In genomic region chr4:100101066-100101820, GRCm38 (mm10) we compare ENCODE assay signal across 13 mouse cellular contexts. TPM values are rescaled to one million over a fixed set of nuclear protein-coding genes. Genes with fewer than 3 reads are reported as not detected.
A peak's percentile ranks its signal among the peaks of the same experiment; 100 is the strongest.
DNase-seq lines count a peak whose midpoint lies in the region; ATAC-seq and TF ChIP-seq lines count a peak whose summit lies in the region.
"Had no signal": no experiment of that assay in that cellular context is flagged by ENCODE, and none has a peak within 500 bp of the region (broad histone marks: within the 10 kb centered on the region; RNA-seq: fewer than 3 reads in every experiment).

No protein-coding gene starts in this region.

- H3K27ac ChIP-seq in gastrocnemius, adult 2 months: peak overlapping the region; percentile 6
- peak overlapping the region; percentile 51; the same call in 1 of the 2 replicates for H3K27ac ChIP-seq in lung, postnatal 0 days (ENCODE audit: low read length)

- no peak for TF ChIP-seq EP300 in lung, postnatal 0 days (IDR thresholded peaks at IDR 0.05)

- no peaks in the 10 kb centered on the region for H3K36me3 ChIP-seq in lung, postnatal 0 days (ENCODE audit: insufficient read depth, low read length)

- no peak overlapping the region for H3K4me3 ChIP-seq in gastrocnemius, adult 2 months
- H3K4me3 ChIP-seq in lung, postnatal 0 days (ENCODE audit: low read depth, low read length): no peak overlapping the region
- H3K4me3 ChIP-seq in lung, adult 2 months (replicated peaks; ENCODE audit: extremely low read depth, low read depth, low read length): no peak overlapping the region

- 0 out of 2 replicates have a peak overlapping the region, but pooled peaks have one; percentile 5 for H3K9ac ChIP-seq in lung, postnatal 0 days (replicated peaks; ENCODE audit: low read depth)

- 24% methylated on average over 7 of the region's 7 CpGs for WGBS in lung, postnatal 0 days
- 47% methylated on average over 7 of the region's 7 CpGs for WGBS in lung, adult 2 months

- no peak for DNase-seq in gastrocnemius, adult 2 months
- DNase-seq in gastrocnemius, postnatal 10 days: no peak
- peak; percentile 34 for DNase-seq in lung, postnatal 0 days (ENCODE audit: low spot score)
- DNase-seq in lung, adult 2 months: no peak
- peak; percentile 35 for DNase-seq in kidney, postnatal 14 days
- no peak for DNase-seq in adrenal gland, postnatal 10 days
- no peak for DNase-seq in urinary bladder, postnatal 10 days (ENCODE audit: low spot score)
- no peak for DNase-seq in thymus, postnatal 25 days
- DNase-seq: adrenal gland, postnatal 14 days; cerebellum, adult 8-10 months; spleen, adult 18-20 months; thymus, postnatal 36 days had no signal

- TF ChIP-seq POLR2A in lung, adult 2 months (IDR thresholded peaks at IDR 0.05; ENCODE audit: borderline replicate concordance, extremely low read depth, low read depth, low read length): no peak

- intact Hi-C loops in gastrocnemius, adult 2 months (cut with DNase I): loop anchor here (1.0 kb wide), 1 partner anchor 20 kb away; no protein-coding TSS in a partner anchor

- H3K4me1 ChIP-seq in lung, postnatal 0 days (ENCODE audit: insufficient read depth, low read depth, low read length): no peaks in the 10 kb centered on the region
- H3K4me1 ChIP-seq in lung, adult 2 months (ENCODE audit: control insufficient read depth, insufficient read depth, low read length): no peaks in the 10 kb centered on the region; the same call in 1 of the 2 replicates

- no peak overlapping the region for H3K4me2 ChIP-seq in lung, postnatal 0 days (replicated peaks; ENCODE audit: low read depth, low read length)

- no peak for TF ChIP-seq CTCF in gastrocnemius, adult 2 months (IDR thresholded peaks at IDR 0.05)
- no peak for TF ChIP-seq CTCF in lung, postnatal 0 days (IDR thresholded peaks at IDR 0.05)
- TF ChIP-seq CTCF in lung, adult 2 months (IDR thresholded peaks at IDR 0.05; ENCODE audit: insufficient read depth, low read length): no peak

- ATAC-seq in lung, postnatal 0 days: peak; percentile 25
- ATAC-seq: forebrain, embryonic 14.5 days had no signal

- no peaks in the 10 kb centered on the region for H3K27me3 ChIP-seq in lung, postnatal 0 days (replicated peaks; ENCODE audit: insufficient read depth, low read length)

- H3K9me3 ChIP-seq in lung, postnatal 0 days (ENCODE audit: low read length): no peaks in the 10 kb centered on the region

RNA-seq across cellular contexts. Expression of gene Ror1, which starts 5.7 kb away (rescaled TPM):
- total RNA-seq in gastrocnemius, adult 2 months (2021): 1 to 10 TPM in 1 of 2 experiments, under 1 TPM in 1; 0.79 to 1.5 TPM
- total RNA-seq in gastrocnemius, postnatal 10 days (2021): 1 to 10 TPM; 5.4 to 6.3 TPM
- polyA plus RNA-seq in lung, postnatal 0 days (2015; fragmentation: Nextera tagmentation; extraction: Ambion mirVana): 5.5 and 6.2 TPM in 2 replicates
- 2.2 and 2.6 TPM in 2 replicates for polyA plus RNA-seq in lung, adult 2 months (2012; rRNA removed)
- total RNA-seq in adrenal gland, postnatal 10 days (2021): 1 to 10 TPM; 5.5 to 6.2 TPM

Comparison
In these comparisons a context has a peak if more than half of its experiments do, and no peak if none do; other contexts are left out.
1. DNase-seq: peak in lung, postnatal 0 days (single experiment) and kidney, postnatal 14 days (single experiment); none in gastrocnemius, adult 2 months (single experiment), gastrocnemius, postnatal 10 days (single experiment), lung, adult 2 months (single experiment), adrenal gland, postnatal 10 days (single experiment), urinary bladder, postnatal 10 days (single experiment) and thymus, postnatal 25 days (single experiment).